Mouse (Mus musculus): ENCODE measurements around the gene Tac4. TPM values are rescaled to one million over a fixed set of nuclear protein-coding genes. Genes with fewer than 3 reads are reported as not detected.

Tac4 gene
- polyA plus RNA-seq, 1 experiment from 2014 or later, result not detected

GRCm38 (mm10) chr11:95264455-95265013 is 3.2 kb downstream of the Tac4 start:
- Histone ChIP-seq H3K27ac (no peak overlapping the region), H3K4me1 (peaks cover 12% of the 10 kb centered on the region), H3K36me3 (ENCODE audit: poor library complexity, severe bottlenecking) (peaks cover 17% of the 10 kb centered on the region), H3K4me3 (no peak overlapping the region), H3K27me3 (no peaks in the 10 kb centered on the region), H3K9me3 (replicated peaks) (no peaks in the 10 kb centered on the region), H3K4me2 (no peak overlapping the region), H3K9ac (no peak overlapping the region)
- ATAC-seq, result no peak
- WGBS, result 45% methylated on average over 4 of the region's 4 CpGs

GRCm38 (mm10) chr11:95266540-95267245 is 5.4 kb downstream of the Tac4 start:
- Histone ChIP-seq H3K9ac (no peak overlapping the region), H3K27ac (no peak overlapping the region), H3K27me3 (no peaks in the 10 kb centered on the region), H3K4me3 (no peak overlapping the region), H3K4me1 (peaks cover 10% of the 10 kb centered on the region), H3K36me3 (ENCODE audit: poor library complexity, severe bottlenecking) (peaks cover 35% of the 10 kb centered on the region), H3K4me2 (no peak overlapping the region), H3K9me3 (replicated peaks) (no peaks in the 10 kb centered on the region)
- WGBS, result 45% methylated on average over 6 of the region's 6 CpGs
- no peak for ATAC-seq

GRCm38 (mm10) chr11:95273661-95274060 is 12.3 kb downstream of the Tac4 start:
- Histone ChIP-seq H3K4me1 (no peaks in the 10 kb centered on the region), H3K4me3 (no peak overlapping the region), H3K27ac (no peak overlapping the region), H3K27me3 (no peaks in the 10 kb centered on the region), H3K9me3 (replicated peaks) (no peaks in the 10 kb centered on the region), H3K36me3 (ENCODE audit: poor library complexity, severe bottlenecking) (peaks cover 93% of the 10 kb centered on the region), H3K9ac (no peak overlapping the region), H3K4me2 (no peak overlapping the region)
- ATAC-seq, result no peak
- 90% methylated on average over 5 of the region's 5 CpGs for WGBS

- Histone ChIP-seq H3K4me1 (no peaks in the 10 kb centered on the region), H3K27me3 (no peaks in the 10 kb centered on the region), H3K27ac (no peak overlapping the region), H3K9ac (no peak overlapping the region), H3K4me3 (no peak overlapping the region), H3K36me3 (ENCODE audit: poor library complexity, severe bottlenecking) (peaks cover 95% of the 10 kb centered on the region), H3K9me3 (replicated peaks) (no peaks in the 10 kb centered on the region), H3K4me2 (no peak overlapping the region)
- no peak for ATAC-seq
- 87% methylated on average over 3 of the region's 3 CpGs for WGBS
Observed at GRCm38 (mm10) chr11:95274613-95275012, 13.3 kb downstream of the Tac4 start.

- no peaks in the 10 kb centered on the region for H3K9me3 ChIP-seq (replicated peaks)
- H3K27me3 ChIP-seq, result no peaks in the 10 kb centered on the region
- H3K36me3 ChIP-seq (ENCODE audit: poor library complexity, severe bottlenecking), result peaks cover 99% of the 10 kb centered on the region
- no peak overlapping the region for H3K4me3 ChIP-seq
- H3K9ac ChIP-seq, result no peak overlapping the region
- H3K4me2 ChIP-seq, result no peak overlapping the region
- no peak overlapping the region for H3K27ac ChIP-seq
- H3K4me1 ChIP-seq, result no peaks in the 10 kb centered on the region
- WGBS, result 92% methylated on average over 6 of the region's 6 CpGs
- no peak for ATAC-seq
Observed at GRCm38 (mm10) chr11:95276056-95276455, 14.7 kb downstream of the Tac4 start.

GRCm38 (mm10) chr11:95279061-95279659 is 17.8 kb downstream of the Tac4 start:
- no peak overlapping the region for H3K4me2 ChIP-seq
- H3K9ac ChIP-seq, result no peak overlapping the region
- no peaks in the 10 kb centered on the region for H3K27me3 ChIP-seq
- peaks cover 98% of the 10 kb centered on the region for H3K36me3 ChIP-seq (ENCODE audit: poor library complexity, severe bottlenecking)
- no peak overlapping the region for H3K4me3 ChIP-seq
- no peaks in the 10 kb centered on the region for H3K9me3 ChIP-seq (replicated peaks)
- WGBS, result 92% methylated on average over 4 of the region's 4 CpGs
- H3K4me1 ChIP-seq, result no peaks in the 10 kb centered on the region
- H3K27ac ChIP-seq, result no peak overlapping the region
- ATAC-seq, result no peak

GRCm38 (mm10) chr11:95282331-95282730 is 21.0 kb downstream of the Tac4 start:
- ATAC-seq, result no peak
- Histone ChIP-seq H3K36me3 (ENCODE audit: poor library complexity, severe bottlenecking) (peaks cover 97% of the 10 kb centered on the region), H3K9ac (no peak overlapping the region), H3K27ac (no peak overlapping the region), H3K4me1 (no peaks in the 10 kb centered on the region), H3K9me3 (replicated peaks) (no peaks in the 10 kb centered on the region), H3K4me2 (no peak overlapping the region), H3K27me3 (no peaks in the 10 kb centered on the region), H3K4me3 (no peak overlapping the region)
- 84% methylated on average over 5 of the region's 5 CpGs for WGBS

GRCm38 (mm10) chr11:95291998-95292397 is 30.7 kb downstream of the Tac4 start:
- H3K36me3 ChIP-seq (ENCODE audit: poor library complexity, severe bottlenecking), result peaks cover 84% of the 10 kb centered on the region
- WGBS, result 84% methylated on average over 4 of the region's 4 CpGs

GRCm38 (mm10) chr11:95293017-95293624 is 31.8 kb downstream of the Tac4 start:
- no peak overlapping the region for H3K4me3 ChIP-seq
- H3K36me3 ChIP-seq (ENCODE audit: poor library complexity, severe bottlenecking), result peaks cover 82% of the 10 kb centered on the region
- no peaks in the 10 kb centered on the region for H3K4me1 ChIP-seq
- no peaks in the 10 kb centered on the region for H3K9me3 ChIP-seq (replicated peaks)
- H3K27me3 ChIP-seq, result no peaks in the 10 kb centered on the region
- H3K9ac ChIP-seq, result no peak overlapping the region
- WGBS, result 92% methylated on average over 8 of the region's 8 CpGs
- no peak for ATAC-seq
- H3K27ac ChIP-seq, result no peak overlapping the region
- H3K4me2 ChIP-seq, result no peak overlapping the region

More at GRCm38 (mm10) chr11:95291998-95292397, 30.7 kb downstream of the Tac4 start:
- no peaks in the 10 kb centered on the region for H3K4me1 ChIP-seq
- no peak overlapping the region for H3K4me3 ChIP-seq
- H3K4me2 ChIP-seq, result no peak overlapping the region
- ATAC-seq, result no peak
- H3K27ac ChIP-seq, result no peak overlapping the region
- H3K27me3 ChIP-seq, result no peaks in the 10 kb centered on the region
- no peaks in the 10 kb centered on the region for H3K9me3 ChIP-seq (replicated peaks)
- H3K9ac ChIP-seq, result no peak overlapping the region

- Histone ChIP-seq H3K4me1 (no peaks in the 10 kb centered on the region), H3K4me2 (no peak overlapping the region), H3K9ac (no peak overlapping the region), H3K9me3 (replicated peaks) (no peaks in the 10 kb centered on the region), H3K27ac (no peak overlapping the region), H3K36me3 (ENCODE audit: poor library complexity, severe bottlenecking) (peaks cover 82% of the 10 kb centered on the region), H3K4me3 (no peak overlapping the region), H3K27me3 (no peaks in the 10 kb centered on the region)
- ATAC-seq, result no peak
- WGBS, result 96% methylated on average over 13 of the region's 13 CpGs
Observed at GRCm38 (mm10) chr11:95295736-95296135, 34.4 kb downstream of the Tac4 start.

GRCm38 (mm10) chr11:95298146-95298545 is 36.8 kb downstream of the Tac4 start:
- H3K4me2 ChIP-seq, result no peak overlapping the region
- H3K4me3 ChIP-seq, result no peak overlapping the region
- H3K27ac ChIP-seq, result no peak overlapping the region
- H3K4me1 ChIP-seq, result no peaks in the 10 kb centered on the region
- no peaks in the 10 kb centered on the region for H3K27me3 ChIP-seq
- 16% methylated on average over 2 of the region's 2 CpGs for WGBS
- peaks cover 83% of the 10 kb centered on the region for H3K36me3 ChIP-seq (ENCODE audit: poor library complexity, severe bottlenecking)
- H3K9ac ChIP-seq, result no peak overlapping the region
- no peaks in the 10 kb centered on the region for H3K9me3 ChIP-seq (replicated peaks)
- ATAC-seq, result no peak

- 95% methylated on average over 12 of the region's 12 CpGs for WGBS
- no peak overlapping the region for H3K4me2 ChIP-seq
- no peak for ATAC-seq
Observed at GRCm38 (mm10) chr11:95299886-95300285, 38.6 kb downstream of the Tac4 start.

More at GRCm38 (mm10) chr11:95299886-95300285, 38.6 kb downstream of the Tac4 start:
- Histone ChIP-seq H3K4me3 (no peak overlapping the region), H3K4me1 (no peaks in the 10 kb centered on the region), H3K9me3 (replicated peaks) (no peaks in the 10 kb centered on the region), H3K36me3 (ENCODE audit: poor library complexity, severe bottlenecking) (peaks cover 83% of the 10 kb centered on the region), H3K27ac (no peak overlapping the region), H3K27me3 (no peaks in the 10 kb centered on the region), H3K9ac (no peak overlapping the region)

Data from forebrain, embryonic 13.5 days (tissue).